Mouse (Mus musculus) ovary, postnatal 10 days (tissue): Measurements from ENCODE around the gene Elfn1.

Experiments
- DNase-seq: peaks from one replicate; pipeline ENCODE4 v3.0.0; 2022; ENCODE audit warnings: low spot score

Elfn1 gene

GRCm38 (mm10) chr5:140023941-140024500 lies 116.3 kb downstream of the Elfn1 start:
- DNase-seq: peak; percentile 18
